Mouse (Mus musculus) spleen, embryonic (tissue): ENCODE data around the gene Pak1ip1.
"Not testable (repeated sequence)": the region's sequence is repeated elsewhere in the genome, so short reads cannot be mapped to it uniquely, and the experiment has no call there.

ENCODE experiments used
- CTCF ChIA-PET: fragments of 350-600 bp; sonication (Branson Sonifier 250); formaldehyde crosslinking; loops from one replicate; lab custom pipeline; 2022; lab: Charles Lee

Pak1ip1 gene

GRCm38 (mm10) chr13:41000926-41001639 lies at the start of gene Pak1ip1:
Gene Pak1ip1, plus strand, starts transcription at chr13:41001023.
- CTCF ChIA-PET: interaction anchor here (0.6 kb wide), 1 partner anchor 1257 kb away, joined by 10 read pairs; no protein-coding TSS in a partner anchor

- CTCF ChIA-PET: no interaction called here
Measured at GRCm38 (mm10) chr13:40951386-40951976, 49.3 kb upstream of the Pak1ip1 start.

- CTCF ChIA-PET: no interaction called here
Measured at GRCm38 (mm10) chr13:40953231-40953630, 47.6 kb upstream of the Pak1ip1 start.

GRCm38 (mm10) chr13:40955773-40956172 lies 45.0 kb upstream of the Pak1ip1 start:
- CTCF ChIA-PET: no interaction called here

- CTCF ChIA-PET: no interaction called here
Measured at GRCm38 (mm10) chr13:40967609-40968008, 33.2 kb upstream of the Pak1ip1 start.

GRCm38 (mm10) chr13:40968564-40968963 lies 32.3 kb upstream of the Pak1ip1 start:
- CTCF ChIA-PET: interaction anchor here (0.5 kb wide), 1 partner anchor 611 kb away, joined by 3 read pairs; no protein-coding TSS in a partner anchor

- CTCF ChIA-PET: interaction anchor here (0.6 kb wide), 1 partner anchor 25 kb away, joined by 5 read pairs; no protein-coding TSS in a partner anchor
Measured at GRCm38 (mm10) chr13:40969761-40970390, 30.9 kb upstream of the Pak1ip1 start.

- CTCF ChIA-PET: no interaction called here
Measured at GRCm38 (mm10) chr13:40971261-40971660, 29.6 kb upstream of the Pak1ip1 start.

- CTCF ChIA-PET: no interaction called here
Measured at GRCm38 (mm10) chr13:40971831-40972230, 29.0 kb upstream of the Pak1ip1 start.

GRCm38 (mm10) chr13:40972976-40973375 lies 27.8 kb upstream of the Pak1ip1 start:
- CTCF ChIA-PET: no interaction called here

GRCm38 (mm10) chr13:40977609-40978008 lies 23.2 kb upstream of the Pak1ip1 start:
- CTCF ChIA-PET: no interaction called here

GRCm38 (mm10) chr13:40978652-40979051 lies 22.2 kb upstream of the Pak1ip1 start:
- CTCF ChIA-PET: interaction anchor here (0.5 kb wide), 1 partner anchor 1229 kb away, joined by 15 read pairs; no protein-coding TSS in a partner anchor

GRCm38 (mm10) chr13:40979321-40979720 lies 21.5 kb upstream of the Pak1ip1 start:
- CTCF ChIA-PET: no interaction called here

GRCm38 (mm10) chr13:40982759-40983158 lies 18.1 kb upstream of the Pak1ip1 start:
- CTCF ChIA-PET: no interaction called here

- CTCF ChIA-PET: no interaction called here
Measured at GRCm38 (mm10) chr13:40986081-40986480, 14.7 kb upstream of the Pak1ip1 start.

GRCm38 (mm10) chr13:40987608-40988303 lies 13.1 kb upstream of the Pak1ip1 start:
- CTCF ChIA-PET: not testable (repeated sequence)

- CTCF ChIA-PET: no interaction called here
Measured at GRCm38 (mm10) chr13:40988418-40988817, 12.4 kb upstream of the Pak1ip1 start.

- CTCF ChIA-PET: interaction anchor here (0.6 to 1.1 kb wide), 4 partner anchors 14 to 52 kb away, joined by 3 to 5 read pairs (median 4); no protein-coding TSS in a partner anchor
Measured at GRCm38 (mm10) chr13:40994487-40995263, 6.1 kb upstream of the Pak1ip1 start.

GRCm38 (mm10) chr13:40998537-40998936 lies 2.3 kb upstream of the Pak1ip1 start:
- CTCF ChIA-PET: not testable (repeated sequence)

- CTCF ChIA-PET: no interaction called here
Measured at GRCm38 (mm10) chr13:41000140-41000925, 490 bp upstream of the Pak1ip1 start.
